Mouse (Mus musculus): ENCODE data around the gene Kat8. TPM values are rescaled to one million over a fixed set of nuclear protein-coding genes. Genes with fewer than 3 reads are reported as not detected.

Kat8 gene
- total and polyA plus RNA-seq, 2 experiments from 2014 or later = 30.6 to 34.8 TPM

- Histone ChIP-seq H3K4me2 (ENCODE audit: low read depth) (peak overlapping the region; percentile 66), H3K27me3 (ENCODE audit: insufficient read depth, low read length) (no peaks in the 10 kb centered on the region), H3K4me1 (ENCODE audit: insufficient read depth) (peaks cover 12% of the 10 kb centered on the region), H3K9me3 (ENCODE audit: low read length) (no peaks in the 10 kb centered on the region), H3K9ac (peak overlapping the region; percentile 97), H3K27ac (ENCODE audit: low read depth, low read length) (peak overlapping the region; percentile 99), H3K36me3 (ENCODE audit: insufficient read depth) (peaks cover 25% of the 10 kb centered on the region), H3K4me3 (ENCODE audit: low read depth, low read length) (peak overlapping the region; percentile 98)
- DNase-seq (peak; percentile 97), ATAC-seq (peak; percentile 94)
- WGBS = 5% methylated on average over 40 of the region's 43 CpGs
- no peak for TF ChIP-seq CTCF (IDR thresholded peaks at IDR 0.05; ENCODE audit: low read depth)
Measured at GRCm38 (mm10) chr7:127875627-127876001, 36.7 kb upstream of the Kat8 start.

- DNase-seq = peak; percentile 93
- 4% methylated on average over 40 of the region's 41 CpGs for WGBS
- Histone ChIP-seq H3K9ac (peak within 1 kb of the TSS; percentile 97), H3K9me3 (ENCODE audit: low read length) (no peaks in the 10 kb centered on the region), H3K4me3 (ENCODE audit: low read depth, low read length) (peak within 1 kb of the TSS; percentile 98), H3K36me3 (ENCODE audit: insufficient read depth) (peaks cover 28% of the 10 kb centered on the region), H3K4me2 (ENCODE audit: low read depth) (peak within 1 kb of the TSS; percentile 66), H3K27me3 (ENCODE audit: insufficient read depth, low read length) (no peaks in the 10 kb centered on the region), H3K27ac (ENCODE audit: low read depth, low read length) (peak within 1 kb of the TSS; percentile 99), H3K4me1 (ENCODE audit: insufficient read depth) (peaks cover 12% of the 10 kb centered on the region)
- peak; percentile 89 for ATAC-seq
- no peak for TF ChIP-seq CTCF (IDR thresholded peaks at IDR 0.05; ENCODE audit: low read depth)
Measured at GRCm38 (mm10) chr7:127876041-127876466, 36.3 kb upstream of the Kat8 start, which contains the start of gene Zfp646. Gene Zfp646 (plus strand): TSS chr7:127876221.

DNA sequence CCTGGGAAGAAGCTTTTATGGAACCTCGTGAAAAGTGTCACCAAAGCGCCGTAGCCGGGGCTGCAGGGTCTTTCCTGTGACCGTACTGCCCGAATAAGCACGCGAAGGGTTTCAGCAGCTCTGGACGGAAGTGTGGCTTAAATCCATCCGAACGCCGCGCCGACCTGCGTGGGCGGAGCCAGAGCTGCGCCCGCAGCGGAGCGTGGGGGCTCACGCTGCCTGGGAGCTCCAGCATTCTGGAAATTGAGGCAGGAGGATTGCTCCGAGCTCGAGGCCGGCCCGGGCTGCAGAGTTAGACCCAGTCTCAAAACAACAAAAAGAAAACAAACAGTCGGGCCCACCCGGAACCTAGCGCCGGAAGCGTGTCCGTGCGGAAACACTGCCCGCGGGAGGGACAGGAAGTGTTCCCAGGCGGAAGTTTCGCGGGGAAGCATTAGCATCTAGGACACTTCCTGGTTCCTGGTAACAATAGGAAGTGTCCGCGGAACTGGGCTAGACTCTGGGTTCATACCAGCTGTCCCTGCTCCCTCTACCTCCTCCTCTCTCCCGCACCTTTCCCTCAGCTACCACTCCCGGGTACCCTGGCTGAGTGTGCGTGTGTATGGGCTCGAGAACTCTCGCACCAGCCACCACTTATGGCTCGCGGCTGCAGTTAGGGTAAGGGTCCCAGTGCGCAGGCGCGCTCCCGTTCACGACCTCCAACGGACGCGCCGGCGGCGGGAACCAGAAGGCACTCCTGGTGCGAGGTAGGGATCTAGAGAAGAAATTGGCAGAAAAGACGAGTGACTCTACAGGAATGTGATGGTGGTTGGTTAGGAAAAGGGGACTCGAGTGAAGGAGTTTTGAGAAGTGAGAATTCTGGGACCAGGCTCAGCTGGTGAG is 35.6 kb upstream of the Kat8 start, which contains the start of gene Zfp668:
TSS of gene Zfp668 (minus strand) at position 362 of the 882 bp plus-strand sequence.
- TF ChIP-seq CTCF (IDR thresholded peaks at IDR 0.05; ENCODE audit: low read depth) = no peak
- Histone ChIP-seq H3K4me2 (ENCODE audit: low read depth) (peak within 1 kb of the TSS; percentile 66), H3K4me3 (ENCODE audit: low read depth, low read length) (peak within 1 kb of the TSS; percentile 98), H3K27ac (ENCODE audit: low read depth, low read length) (peak within 1 kb of the TSS; percentile 99), H3K9me3 (ENCODE audit: low read length) (no peaks in the 10 kb centered on the region), H3K27me3 (ENCODE audit: insufficient read depth, low read length) (no peaks in the 10 kb centered on the region), H3K9ac (peak within 1 kb of the TSS; percentile 97), H3K4me1 (ENCODE audit: insufficient read depth) (peaks cover 12% of the 10 kb centered on the region), H3K36me3 (ENCODE audit: insufficient read depth) (peaks cover 35% of the 10 kb centered on the region)
- peak; percentile 96 for DNase-seq
- peak; percentile 65 for ATAC-seq
- WGBS = 1% methylated on average over 60 of the region's 60 CpGs

DNA sequence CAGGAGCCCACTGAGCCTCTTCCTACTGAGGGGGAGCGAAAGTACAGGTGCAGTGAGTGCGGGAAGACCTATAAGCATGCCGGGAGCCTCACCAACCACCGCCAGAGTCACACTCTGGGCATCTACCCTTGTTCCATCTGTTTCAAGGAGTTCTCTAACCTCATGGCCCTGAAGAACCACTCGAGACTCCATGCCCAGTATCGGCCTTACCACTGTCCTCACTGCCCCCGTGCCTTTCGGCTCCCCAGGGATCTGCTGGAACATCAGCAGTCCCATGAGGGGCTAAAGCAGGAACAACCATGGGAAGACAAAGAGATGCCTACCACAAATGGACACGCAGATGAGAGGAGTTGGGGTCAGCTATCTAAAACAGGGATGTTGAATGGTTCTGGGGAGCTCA is 33.0 kb upstream of the Kat8 start:
- ATAC-seq (no peak), DNase-seq (no peak)
- H3K36me3 ChIP-seq (ENCODE audit: insufficient read depth) = peaks cover 61% of the 10 kb centered on the region
- H3K9me3 ChIP-seq (ENCODE audit: low read length) = no peaks in the 10 kb centered on the region
- H3K9ac ChIP-seq = no peak overlapping the region
- H3K27ac ChIP-seq (ENCODE audit: low read depth, low read length) = no peak overlapping the region
- H3K4me2 ChIP-seq (ENCODE audit: low read depth) = no peak overlapping the region
- no peaks in the 10 kb centered on the region for H3K27me3 ChIP-seq (ENCODE audit: insufficient read depth, low read length)
- H3K4me3 ChIP-seq (ENCODE audit: low read depth, low read length) = no peak overlapping the region
- WGBS = 98% methylated on average over 9 of the region's 9 CpGs
- no peak for TF ChIP-seq CTCF (IDR thresholded peaks at IDR 0.05; ENCODE audit: low read depth)
- peaks cover 3% of the 10 kb centered on the region for H3K4me1 ChIP-seq (ENCODE audit: insufficient read depth)

DNA sequence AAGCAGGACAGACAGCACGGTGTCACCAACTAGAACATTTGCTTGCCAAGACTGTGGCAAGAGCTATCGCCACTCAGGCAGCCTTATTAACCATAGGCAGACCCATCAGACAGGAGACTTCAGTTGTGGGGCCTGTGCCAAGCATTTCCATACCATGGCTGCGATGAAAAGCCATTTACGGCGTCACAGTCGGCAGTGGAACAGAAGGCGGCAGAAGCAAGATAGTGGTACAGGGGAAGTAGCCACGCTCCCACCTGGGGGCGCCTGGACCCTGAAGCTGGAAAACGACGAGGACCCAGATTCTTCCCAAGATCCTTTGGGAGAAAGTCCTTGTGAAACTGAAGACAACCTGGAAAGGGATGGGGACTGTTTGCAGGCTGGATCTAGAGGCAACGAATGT is 31.9 kb upstream of the Kat8 start:
- 83% methylated on average over 12 of the region's 12 CpGs for WGBS
- Histone ChIP-seq H3K4me1 (ENCODE audit: insufficient read depth) (no peaks in the 10 kb centered on the region; the same call in 1 of the 2 replicates), H3K27me3 (ENCODE audit: insufficient read depth, low read length) (no peaks in the 10 kb centered on the region), H3K27ac (ENCODE audit: low read depth, low read length) (no peak overlapping the region), H3K4me2 (ENCODE audit: low read depth) (no peak overlapping the region), H3K4me3 (ENCODE audit: low read depth, low read length) (no peak overlapping the region), H3K9me3 (ENCODE audit: low read length) (no peaks in the 10 kb centered on the region), H3K36me3 (ENCODE audit: insufficient read depth) (peaks cover 71% of the 10 kb centered on the region), H3K9ac (no peak overlapping the region)
- DNase-seq (no peak), ATAC-seq (no peak)
- TF ChIP-seq CTCF (IDR thresholded peaks at IDR 0.05; ENCODE audit: low read depth) = no peak

GRCm38 (mm10) chr7:127885951-127886350 is 26.4 kb upstream of the Kat8 start:
- H3K4me1 ChIP-seq (ENCODE audit: insufficient read depth) = no peaks in the 10 kb centered on the region
- H3K4me3 ChIP-seq (ENCODE audit: low read depth, low read length) = no peak overlapping the region
- WGBS = 74% methylated on average over 6 of the region's 6 CpGs
- no peaks in the 10 kb centered on the region for H3K27me3 ChIP-seq (ENCODE audit: insufficient read depth, low read length)
- no peak for DNase-seq
- H3K9ac ChIP-seq = no peak overlapping the region
- ATAC-seq = no peak
- H3K4me2 ChIP-seq (ENCODE audit: low read depth) = no peak overlapping the region
- TF ChIP-seq CTCF (IDR thresholded peaks at IDR 0.05; ENCODE audit: low read depth) = no peak
- H3K36me3 ChIP-seq (ENCODE audit: insufficient read depth) = peaks cover 84% of the 10 kb centered on the region
- no peak overlapping the region for H3K27ac ChIP-seq (ENCODE audit: low read depth, low read length)
- no peaks in the 10 kb centered on the region for H3K9me3 ChIP-seq (ENCODE audit: low read length)

DNA sequence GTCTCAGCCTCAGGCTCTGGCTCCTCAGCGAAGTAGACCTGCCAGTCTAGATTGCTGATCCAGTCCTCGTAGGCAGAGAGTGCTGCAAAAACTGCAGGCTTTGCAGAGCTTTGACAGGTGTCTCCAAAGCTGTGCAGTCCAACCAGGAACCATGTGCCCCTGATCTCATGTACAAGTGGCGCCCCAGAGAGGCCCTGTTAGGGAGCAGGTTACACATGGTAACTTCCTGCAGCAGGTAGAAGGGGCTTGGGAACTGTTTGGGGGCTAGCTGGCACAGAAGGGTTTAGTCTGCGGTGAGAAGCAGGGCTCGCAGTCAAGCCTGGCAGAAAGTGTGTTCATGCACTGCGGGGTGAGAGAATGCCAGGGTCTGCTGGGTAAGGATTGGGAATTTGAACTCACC is 25.8 kb upstream of the Kat8 start:
- peaks cover 80% of the 10 kb centered on the region for H3K36me3 ChIP-seq (ENCODE audit: insufficient read depth)
- no peak overlapping the region for H3K4me2 ChIP-seq (ENCODE audit: low read depth)
- H3K27me3 ChIP-seq (ENCODE audit: insufficient read depth, low read length) = no peaks in the 10 kb centered on the region
- no peak for DNase-seq
- no peak for ATAC-seq
- WGBS = 93% methylated on average over 6 of the region's 6 CpGs
- no peak for TF ChIP-seq CTCF (IDR thresholded peaks at IDR 0.05; ENCODE audit: low read depth)
- H3K4me1 ChIP-seq (ENCODE audit: insufficient read depth) = no peaks in the 10 kb centered on the region
- no peak overlapping the region for H3K27ac ChIP-seq (ENCODE audit: low read depth, low read length)
- no peaks in the 10 kb centered on the region for H3K9me3 ChIP-seq (ENCODE audit: low read length)
- H3K9ac ChIP-seq = no peak overlapping the region
- no peak overlapping the region for H3K4me3 ChIP-seq (ENCODE audit: low read depth, low read length)

All from forebrain, postnatal 0 days (tissue).